Mouse (Mus musculus): ENCODE measurements around the gene Ciart. TPM values are rescaled to one million over a fixed set of nuclear protein-coding genes. Genes with fewer than 3 reads are reported as not detected.

Gene Ciart
- polyA plus RNA-seq (2017; shearing (Covaris generic)): 1 to 10 TPM; 3.9 to 6.4 TPM

DNA sequence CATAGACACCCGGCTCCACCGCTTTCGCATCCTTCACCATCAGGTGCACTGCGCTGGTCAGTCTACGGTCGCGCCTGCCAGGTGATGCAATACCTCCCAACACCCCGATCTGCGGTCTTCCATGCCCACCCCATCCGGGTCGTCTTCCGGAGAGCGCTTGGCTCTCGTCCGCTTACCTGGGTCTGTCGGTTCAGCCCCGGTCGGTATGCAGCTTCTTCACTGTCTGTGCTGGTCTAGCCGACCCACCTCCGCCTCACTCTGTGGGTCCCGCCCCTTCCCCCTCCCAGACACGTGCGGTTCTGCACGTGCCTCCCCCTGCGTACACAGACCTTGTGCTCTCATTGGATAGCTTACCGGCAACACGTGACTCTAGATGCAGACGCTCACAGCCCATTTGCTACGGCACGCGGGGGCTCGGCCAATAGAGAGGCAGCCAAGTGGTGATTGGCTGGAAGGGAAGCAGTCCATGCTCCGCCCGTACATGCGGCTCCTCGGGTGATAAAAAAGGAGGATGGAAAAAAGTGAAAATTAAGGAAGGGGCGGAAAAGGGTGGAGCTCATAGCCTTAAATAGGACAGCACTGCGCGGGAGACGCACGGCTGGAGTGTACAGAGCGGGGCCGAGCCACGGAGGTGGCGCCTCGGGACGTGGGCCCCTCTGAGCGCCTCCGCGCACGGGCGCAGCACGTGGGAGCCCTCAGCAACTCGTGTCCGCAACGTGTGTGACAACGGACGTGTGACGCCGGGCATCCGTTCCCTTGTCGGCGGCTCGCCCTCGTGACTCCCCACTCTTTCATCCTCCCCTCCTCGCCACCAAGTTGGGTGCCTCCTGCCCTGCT lies at the start of gene Ciart:
TSS of gene Ciart (minus strand) at position 273 of the 837 bp plus-strand sequence.

DNA sequence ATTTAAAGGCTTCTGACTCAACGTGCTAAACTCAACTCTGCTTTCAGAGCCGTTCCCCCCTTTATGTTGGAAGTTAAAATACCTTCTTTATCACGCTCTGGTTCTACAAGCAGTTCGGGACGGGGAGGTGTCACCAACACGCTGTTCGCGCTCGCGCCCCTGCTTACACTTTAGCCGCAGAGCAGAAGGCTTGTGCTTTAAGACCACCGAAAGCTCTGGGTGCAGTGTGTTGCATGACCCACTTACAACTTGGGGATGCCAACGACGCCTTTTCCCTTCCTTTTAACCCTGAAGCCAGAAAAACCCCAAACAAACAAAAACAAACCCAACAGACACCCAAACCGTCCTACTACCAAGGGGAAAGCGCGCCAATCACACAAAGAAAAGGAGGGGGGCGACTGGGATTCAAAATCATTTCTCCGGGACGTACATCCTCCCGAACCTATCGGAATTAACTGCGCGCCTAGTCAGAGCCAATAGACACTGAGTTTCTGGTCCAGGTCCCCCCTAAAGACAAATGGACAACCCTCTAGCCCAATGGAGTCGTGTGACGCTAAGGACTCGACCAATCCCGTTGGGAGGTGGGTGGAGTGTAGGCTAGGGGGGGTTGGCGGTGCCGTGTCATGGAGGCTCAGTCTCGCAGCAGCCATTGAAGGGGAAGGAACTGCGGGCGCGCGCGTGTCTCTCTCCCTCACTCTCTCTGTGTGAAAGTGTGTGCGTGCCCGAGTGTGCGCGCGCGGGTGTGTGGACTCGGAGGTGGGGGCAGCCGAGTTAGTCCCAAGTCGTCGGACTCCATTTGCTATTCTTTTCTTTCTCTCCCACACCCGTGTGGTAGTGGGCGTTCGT lies 46.8 kb upstream of the Ciart start, which contains the start of gene Anp32e:
TSS of gene Anp32e (plus strand) at position 589 of the 846 bp plus-strand sequence.

DNA sequence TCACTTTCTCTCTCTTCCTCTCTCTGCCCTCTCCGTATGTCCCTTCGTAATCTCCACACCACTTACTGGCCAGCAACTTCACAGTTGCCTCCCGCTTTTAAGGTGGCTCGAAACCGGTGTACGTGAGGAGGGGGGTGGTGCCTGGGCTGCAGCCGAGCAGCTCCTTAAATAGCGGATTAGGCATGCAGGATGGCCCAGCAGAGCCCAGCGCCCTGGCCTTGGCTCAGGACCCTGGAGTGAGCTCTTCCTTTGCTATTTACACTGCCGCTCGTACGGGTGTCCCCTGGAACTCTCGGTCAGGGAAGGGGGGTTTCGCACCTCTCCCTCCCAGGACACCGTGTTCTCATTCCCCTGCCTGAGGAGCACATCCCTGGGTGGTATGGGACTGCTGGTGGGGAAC lies 22.5 kb upstream of the Ciart start, which contains the start of gene Car14:
TSS of gene Car14 (minus strand) at position 124 of the 400 bp plus-strand sequence.

DNA sequence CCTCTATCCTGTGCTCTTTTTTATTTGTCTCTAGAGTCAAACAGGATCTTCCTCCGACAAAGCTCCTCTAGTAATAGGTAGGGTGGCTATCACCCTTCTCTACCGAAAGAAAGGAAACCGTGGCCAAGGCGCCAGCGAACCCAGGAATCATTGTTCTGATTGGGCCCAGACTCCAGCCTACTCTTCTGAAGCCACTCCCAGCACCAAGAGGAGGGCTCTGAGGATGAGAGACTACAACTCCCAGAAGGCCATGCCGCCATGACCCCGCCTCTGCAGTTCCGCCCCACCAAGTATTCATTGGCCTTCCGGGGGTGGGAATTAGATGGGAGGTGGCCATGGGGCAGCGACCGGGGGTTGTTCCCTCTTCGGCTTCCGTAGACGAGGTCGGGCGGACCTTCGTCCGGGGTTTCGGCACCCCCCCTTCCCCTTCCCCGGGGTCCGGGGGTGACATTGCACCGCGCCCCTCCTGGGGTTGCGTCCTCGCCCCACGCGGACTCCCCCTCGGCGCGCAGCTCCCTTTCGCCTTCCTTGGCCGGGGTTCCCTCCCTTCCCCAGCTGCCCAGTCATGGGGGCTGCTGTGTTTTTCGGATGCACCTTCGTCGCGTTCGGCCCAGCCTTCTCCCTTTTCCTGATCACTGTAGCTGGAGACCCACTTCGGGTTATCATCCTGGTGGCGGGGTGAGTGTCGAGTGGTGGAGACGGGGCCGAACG lies 11.7 kb upstream of the Ciart start, which contains the start of gene Aph1a:
TSS of gene Aph1a (plus strand) at position 364 of the 711 bp plus-strand sequence.

DNA sequence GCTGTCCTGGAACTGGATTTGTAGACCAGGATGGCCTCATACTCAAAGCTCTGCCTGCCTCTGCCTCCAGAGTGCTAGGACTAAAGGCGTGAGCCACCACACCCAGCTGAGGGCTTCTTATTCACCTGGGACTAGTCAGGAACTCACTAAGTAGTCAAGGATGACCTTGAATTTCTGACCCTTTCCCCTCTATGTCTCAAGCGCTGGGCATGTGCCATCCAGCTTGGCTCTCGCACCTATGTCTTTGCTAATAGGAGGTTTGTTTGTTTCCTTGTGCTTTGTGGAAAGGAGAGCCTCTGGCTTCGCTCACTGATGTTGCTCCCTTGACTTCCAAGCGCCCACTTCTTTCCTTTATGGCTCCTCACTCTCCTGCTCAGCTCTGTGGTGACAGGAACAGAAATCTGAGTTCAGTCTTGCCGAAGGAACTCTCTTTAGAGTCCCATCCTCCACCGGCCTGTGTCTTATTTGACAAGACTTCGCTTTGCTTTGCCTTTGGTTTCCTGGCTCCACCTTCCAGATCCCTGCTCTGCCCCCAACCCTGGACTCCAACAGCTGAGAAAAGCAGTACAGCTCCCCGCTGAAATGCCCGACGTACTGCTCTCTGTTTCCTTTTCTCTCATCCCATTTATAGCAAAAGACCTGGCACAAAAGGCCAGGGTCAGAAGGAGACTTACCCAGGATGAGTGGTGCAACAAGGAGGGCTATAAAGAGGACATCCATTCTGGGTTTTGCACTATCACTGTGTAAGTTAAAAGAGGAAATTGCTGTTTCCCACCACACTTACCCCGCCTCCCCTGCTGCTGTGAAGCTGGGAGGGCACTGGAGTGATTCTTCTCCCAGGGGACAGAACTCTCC lies 9.4 kb upstream of the Ciart start, which contains the start of gene BC028528:
TSS of gene BC028528 (minus strand) at position 795 of the 855 bp plus-strand sequence.

DNA sequence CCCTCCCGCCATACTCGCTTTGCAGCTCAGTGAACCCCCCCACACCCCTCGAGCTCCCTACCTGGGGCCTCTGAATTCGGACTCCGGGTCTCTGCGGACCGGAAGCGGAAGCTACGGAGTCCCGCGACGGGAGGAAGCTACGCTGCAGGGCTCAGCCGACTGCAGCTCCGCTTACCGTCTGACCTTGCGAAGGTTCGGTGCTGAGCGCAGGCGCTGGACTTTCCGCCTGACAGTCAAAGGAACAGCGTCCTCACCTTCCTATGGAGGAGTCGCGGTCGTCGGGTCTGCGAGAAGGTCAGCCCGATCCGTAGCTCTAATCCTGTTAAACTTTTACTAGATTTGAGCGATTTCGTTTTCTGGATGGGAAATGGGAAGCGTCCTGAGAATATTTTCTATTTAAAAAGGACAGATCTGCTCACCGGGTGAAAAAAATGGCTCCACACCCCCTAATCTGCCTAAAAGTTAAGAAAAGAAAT lies 10.6 kb downstream of the Ciart start, which contains the start of gene Mrps21:
TSS of gene Mrps21 (minus strand) at position 128 of the 476 bp plus-strand sequence.

DNA sequence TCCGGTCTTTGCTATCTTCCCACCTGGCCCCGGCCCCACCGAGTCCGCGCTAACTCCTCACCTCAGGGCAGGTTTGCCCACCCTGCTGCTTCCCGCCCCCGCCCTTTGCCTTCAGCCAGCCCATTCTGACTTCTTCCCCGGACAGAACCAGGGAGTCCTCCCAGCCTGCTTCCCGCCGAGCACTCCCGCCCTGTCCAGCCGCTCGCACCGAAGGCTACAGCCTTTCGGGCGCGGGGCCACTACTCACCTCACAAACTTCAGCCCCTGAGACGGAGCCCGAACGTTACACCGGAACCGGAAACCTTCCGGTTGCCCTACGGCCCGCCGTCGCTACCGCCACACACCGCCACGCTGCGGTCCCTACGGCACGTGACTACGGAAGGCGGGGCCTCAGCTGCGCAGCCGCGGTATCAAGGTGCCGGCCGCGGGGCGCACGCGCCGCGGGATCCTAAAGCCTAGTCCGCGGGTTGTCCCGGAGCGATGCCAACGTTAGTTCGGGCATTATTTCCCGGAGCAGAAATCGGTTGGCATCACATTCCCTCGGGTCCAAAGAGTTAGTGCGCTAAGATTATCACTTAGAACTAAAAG lies 26.5 kb downstream of the Ciart start, which contains the start of gene Prpf3:
TSS of gene Prpf3 (minus strand) at position 384 of the 588 bp plus-strand sequence.

Other genes starting within 250 kb of the Ciart start
- 100 to 1,000 TPM; 526 to 541 TPM for gene Mcl1, start 223.5 kb downstream of the Ciart start, polyA plus RNA-seq (2017; shearing (Covaris generic))
- 10 to 100 TPM in 1 of 2 experiments, 1 to 10 TPM in 1; 6.2 to 11.5 TPM for gene Adamtsl4, start 194.3 kb downstream of the Ciart start, polyA plus RNA-seq (2017; shearing (Covaris generic))
- 100 to 1,000 TPM; 228 to 314 TPM for gene Ecm1, start 142.7 kb downstream of the Ciart start, polyA plus RNA-seq (2017; shearing (Covaris generic))
- 10 to 100 TPM; 58.7 to 74.1 TPM for gene Tars2, start 122.0 kb downstream of the Ciart start, polyA plus RNA-seq (2017; shearing (Covaris generic))
- 10 to 100 TPM; 29.6 to 34.0 TPM for gene Rprd2, start 63.4 kb downstream of the Ciart start, polyA plus RNA-seq (2017; shearing (Covaris generic))
- 10 to 100 TPM; 49.5 to 50.7 TPM for gene Prpf3, start 26.4 kb downstream of the Ciart start, polyA plus RNA-seq (2017; shearing (Covaris generic))
- 100 to 1,000 TPM; 208 to 254 TPM for gene Mrps21, start 10.7 kb downstream of the Ciart start, polyA plus RNA-seq (2017; shearing (Covaris generic))
- gene BC028528, start 9.8 kb upstream of the Ciart start, polyA plus RNA-seq (2017; shearing (Covaris generic)): 1 to 10 TPM in 1 of 2 experiments, under 1 TPM in 1; 0.47 to 1.1 TPM
- 10 to 100 TPM; 53.7 to 66.8 TPM for gene Aph1a, start 11.7 kb upstream of the Ciart start, polyA plus RNA-seq (2017; shearing (Covaris generic))
- under 1 TPM in 1 of 2 experiments, not detected in 1; 0.45 TPM for gene Car14, start 22.4 kb upstream of the Ciart start, polyA plus RNA-seq (2017; shearing (Covaris generic))
- 100 to 1,000 TPM; 188 to 300 TPM for gene Anp32e, start 47.0 kb upstream of the Ciart start, polyA plus RNA-seq (2017; shearing (Covaris generic))
- gene Plekho1, start 113.8 kb upstream of the Ciart start, polyA plus RNA-seq (2017; shearing (Covaris generic)): 10 to 100 TPM in 1 of 2 experiments, 1 to 10 TPM in 1; 8.6 to 24.9 TPM
- gene Vps45, start 176.2 kb upstream of the Ciart start, polyA plus RNA-seq (2017; shearing (Covaris generic)): 10 to 100 TPM; 24.6 to 40.2 TPM
- gene Otud7b, start 222.3 kb upstream of the Ciart start, polyA plus RNA-seq (2017; shearing (Covaris generic)): 10 to 100 TPM; 12.6 to 13.5 TPM

Data from activated CD4-positive, CD25-positive, alpha-beta regulatory T cell (primary cell).